Mouse (Mus musculus) forelimb bud, embryonic 11.5 days (tissue): Measurements from ENCODE around the gene Rgl1.

Source experiments
- DNase-seq: peaks from one replicate; pipeline ENCODE4 v3.0.0-alpha.2; 2012; ENCODE audit warnings: low read depth, low spot score

Rgl1 gene

DNA sequence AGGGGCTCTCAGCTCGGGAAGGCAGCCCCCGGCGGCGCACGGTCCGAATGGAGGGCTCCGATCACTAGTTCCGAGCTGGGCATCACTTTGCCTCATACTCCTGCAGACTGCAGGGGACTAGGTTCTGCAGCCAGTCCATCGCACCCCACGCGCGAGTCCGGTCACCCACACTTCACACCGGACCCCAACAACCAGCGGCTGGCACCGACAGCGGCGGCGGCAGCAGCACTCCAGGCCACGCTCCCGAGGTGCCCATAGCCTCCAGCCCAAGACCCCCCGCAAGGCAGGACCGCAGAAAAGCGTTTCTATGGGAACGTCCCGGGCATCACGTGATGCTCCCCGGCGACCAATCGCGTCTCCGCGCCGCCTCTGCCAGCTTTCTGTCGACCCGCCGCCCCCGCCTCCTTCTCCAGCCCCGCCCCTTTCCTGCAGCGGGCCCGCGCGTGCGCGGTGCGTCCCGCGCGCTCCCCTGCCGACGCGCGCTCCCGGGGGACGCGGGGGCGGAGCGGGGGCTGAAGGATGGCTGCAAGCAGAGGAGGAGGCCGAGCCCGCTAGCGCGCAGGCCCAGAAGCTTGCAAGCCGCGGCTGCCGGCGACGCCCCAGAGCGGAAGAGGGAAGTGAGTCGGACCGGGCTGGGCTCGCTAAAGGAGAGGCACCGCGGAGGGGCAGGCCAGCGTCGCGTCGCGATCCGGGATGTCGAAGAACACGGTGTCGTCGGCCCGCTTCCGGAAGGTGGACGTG, at the start of gene Rgl1, which contains the start of gene Arpc5:
Gene Rgl1, minus strand, starts transcription at position 320 of the 741 bp plus-strand sequence.
Gene Arpc5, plus strand, starts transcription at position 511 of the 741 bp plus-strand sequence.
- DNase-seq: peak; percentile 96

DNA sequence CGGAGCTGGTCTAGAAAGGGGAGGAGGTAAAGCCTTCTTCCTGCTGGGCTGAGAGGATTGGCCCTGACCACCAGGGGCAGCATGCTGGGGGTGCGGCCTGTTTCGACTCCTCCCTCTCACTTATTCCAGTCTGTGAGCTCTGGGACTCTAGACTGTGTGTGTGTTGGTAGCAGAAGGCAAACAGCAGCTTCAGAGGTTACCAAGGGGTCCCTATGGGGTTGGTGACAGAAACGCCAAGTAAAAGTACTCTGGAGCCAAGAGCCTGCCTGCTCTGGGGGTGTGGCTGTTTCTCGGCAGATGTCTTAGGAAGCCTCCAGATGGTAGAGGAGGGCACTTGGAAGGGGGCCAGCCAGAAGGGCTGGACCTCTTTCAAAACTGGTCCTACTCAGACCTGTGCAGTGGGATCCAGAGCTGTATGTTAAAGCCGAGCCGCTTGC, 49.1 kb upstream of the Rgl1 start:
- DNase-seq: peak; percentile 53

DNA sequence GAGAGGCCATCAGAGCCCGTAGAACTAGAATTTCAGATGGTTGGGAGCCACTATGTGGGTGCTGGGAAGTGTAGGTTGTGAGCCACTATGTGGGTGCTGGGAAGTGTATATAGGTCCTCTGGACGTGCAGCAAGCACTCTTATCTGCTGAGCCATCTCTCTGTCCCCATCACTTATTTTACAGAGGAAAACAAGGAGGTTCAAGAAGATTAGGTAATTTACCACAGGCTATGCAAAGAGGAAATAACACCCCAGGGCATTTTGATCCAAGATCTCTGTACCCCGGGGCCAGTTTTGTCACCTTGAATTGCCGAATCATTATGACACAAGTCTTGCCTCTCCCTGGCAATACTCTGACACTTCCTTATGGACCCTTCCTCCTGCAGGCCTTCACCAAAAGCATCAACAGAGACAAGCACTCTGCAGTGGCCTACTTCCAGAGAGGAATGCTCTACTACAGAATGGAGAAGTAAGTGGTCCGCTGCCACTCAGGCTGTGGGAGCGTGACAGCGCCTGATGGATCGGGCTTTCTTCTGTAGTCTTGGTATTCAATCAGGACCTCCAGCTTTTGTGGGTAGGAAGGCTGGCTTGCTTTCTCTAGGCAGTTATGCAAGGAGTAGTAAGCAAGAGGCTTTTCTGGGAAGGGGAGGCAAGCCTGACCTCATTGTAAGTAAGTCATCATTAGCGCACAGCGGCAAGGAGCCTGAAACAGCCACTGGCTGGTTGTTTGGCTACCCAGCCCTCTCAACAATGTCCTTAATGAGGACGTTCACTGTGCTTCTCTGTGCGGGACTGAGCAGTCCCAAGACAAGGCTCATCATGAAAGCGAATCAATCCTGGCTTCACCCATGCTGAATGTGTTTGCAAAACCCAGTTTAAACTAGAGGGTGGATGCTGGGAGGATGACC, 44.6 kb upstream of the Rgl1 start:
- DNase-seq: no peak

DNA sequence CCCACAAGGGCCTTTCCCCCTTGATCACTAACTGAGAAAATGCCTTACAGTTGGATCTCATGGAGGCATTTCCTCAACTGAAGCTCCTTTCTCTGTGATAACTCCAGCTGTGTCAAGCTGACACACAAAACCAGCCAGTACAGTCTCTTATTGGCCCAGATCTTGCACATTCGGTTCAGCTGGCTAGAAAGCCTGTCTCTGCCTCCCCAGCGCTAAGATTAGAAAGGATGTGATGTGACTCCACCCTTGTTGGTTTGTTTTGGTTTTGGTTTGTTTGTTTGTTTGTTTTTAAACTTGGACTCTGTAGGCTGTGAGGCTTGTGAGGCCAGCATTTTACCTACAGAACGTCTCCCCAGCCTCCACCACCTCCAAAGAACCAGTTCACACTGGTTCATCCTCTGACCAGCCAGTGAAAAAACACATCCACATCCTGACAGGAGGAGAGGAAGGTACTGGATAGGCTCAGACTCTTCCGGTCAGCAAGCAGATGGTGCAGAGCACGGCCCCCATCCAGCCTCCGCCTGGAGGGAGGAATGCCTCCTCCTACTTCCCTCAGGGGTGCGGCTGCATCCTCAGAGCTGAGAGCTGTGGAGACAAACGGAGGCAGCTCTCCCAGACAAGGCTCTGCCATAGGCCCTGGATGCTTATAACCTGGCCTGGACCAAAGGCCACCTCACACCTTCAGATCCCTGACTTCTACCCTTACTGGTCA, 43.5 kb upstream of the Rgl1 start:
- no peak for DNase-seq

DNA sequence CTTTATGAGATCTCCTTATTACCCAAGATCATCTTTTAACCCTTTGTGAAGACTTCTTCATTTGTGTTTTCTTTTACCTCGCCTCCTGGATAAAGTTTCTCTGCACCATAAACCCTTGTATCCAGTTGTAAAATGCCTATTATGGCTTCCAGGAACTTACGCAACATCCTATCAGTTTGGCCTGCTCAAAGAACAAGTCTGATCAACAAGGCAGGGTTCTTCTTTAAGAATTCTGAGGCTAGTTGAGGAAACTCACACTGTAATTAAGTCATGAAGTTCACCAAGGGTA, 42.2 kb upstream of the Rgl1 start:
- DNase-seq: no peak

DNA sequence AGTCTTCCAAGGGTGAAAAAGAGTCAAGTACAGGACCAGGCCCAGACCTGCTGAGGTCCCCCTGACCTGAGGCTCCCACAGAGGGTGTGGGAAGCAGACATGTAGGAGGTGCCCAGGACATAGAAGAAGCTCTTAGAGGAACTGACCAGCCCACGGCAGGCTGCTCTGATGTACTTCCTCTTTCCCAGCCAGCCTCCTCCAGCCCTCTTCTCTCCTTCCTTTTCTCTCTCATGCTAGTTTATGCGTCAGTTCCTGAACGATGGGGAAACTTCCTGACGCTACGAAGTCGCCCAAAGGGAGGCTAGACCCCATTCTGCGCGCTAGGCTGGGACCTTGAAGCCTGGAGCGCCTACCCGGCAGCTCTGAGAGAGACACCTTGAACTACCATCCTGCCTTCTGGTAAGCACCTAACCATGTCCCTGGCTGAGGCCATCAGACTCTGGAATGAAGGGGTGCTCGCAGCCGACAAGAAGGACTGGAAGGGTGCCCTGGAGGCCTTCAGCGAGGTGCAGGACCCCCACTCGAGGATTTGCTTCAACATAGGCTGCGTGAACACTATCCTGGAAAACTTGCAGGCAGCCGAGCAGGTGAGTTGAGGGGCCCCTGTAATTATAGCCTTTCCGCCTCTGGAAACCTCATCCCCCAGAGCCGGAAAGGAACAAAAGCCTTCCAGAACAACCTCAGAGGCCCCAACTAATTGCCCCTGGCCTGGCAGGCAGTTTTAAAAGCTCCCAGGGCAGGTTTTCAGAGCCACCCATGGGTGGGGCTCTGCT, 41.7 kb upstream of the Rgl1 start:
- no peak for DNase-seq

DNA sequence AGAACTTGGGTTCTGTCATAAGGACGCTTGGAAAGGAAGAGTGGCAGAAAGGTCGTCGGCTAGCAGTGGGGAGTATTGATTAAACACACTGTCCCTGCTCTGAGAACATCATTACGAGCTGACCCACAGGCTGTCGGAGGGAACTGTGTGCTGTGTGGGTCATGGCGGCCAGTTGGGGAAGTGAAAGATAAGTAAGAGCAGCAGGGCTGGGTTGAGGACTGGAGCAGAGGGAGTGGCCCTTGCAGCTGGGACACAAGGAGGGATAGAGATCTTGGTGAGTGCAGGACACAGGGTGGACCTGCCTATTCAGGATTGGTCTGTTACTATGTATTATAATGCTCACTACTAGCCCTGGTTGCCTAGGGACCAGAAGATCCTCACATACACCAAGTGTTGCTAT, 38.8 kb upstream of the Rgl1 start:
- no peak for DNase-seq

DNA sequence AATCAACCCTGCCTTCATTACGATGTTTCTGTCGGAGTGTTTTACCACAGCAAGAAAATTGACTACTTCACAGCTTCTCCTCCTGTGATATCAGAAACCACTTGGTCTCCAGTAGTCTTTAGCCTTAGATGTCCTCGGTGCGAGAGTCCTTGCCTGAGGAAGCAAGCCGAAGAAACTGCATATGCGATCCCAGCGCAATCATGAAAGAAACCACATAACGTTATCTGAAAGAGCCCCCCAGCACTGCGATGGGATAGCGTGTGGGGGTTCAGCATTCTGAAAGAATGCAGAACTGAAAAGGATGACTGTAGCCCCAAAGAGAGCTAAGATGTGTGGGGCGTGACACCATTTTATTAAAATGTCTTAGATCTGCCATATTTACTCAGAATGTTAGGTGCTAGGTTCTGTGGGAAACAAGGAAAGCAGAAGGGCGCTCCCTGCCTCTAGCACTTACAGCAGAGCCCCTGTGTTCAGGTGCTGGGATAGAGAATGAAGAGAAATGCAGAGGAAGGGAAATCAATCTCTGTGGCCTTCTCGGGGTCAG, 34.6 kb upstream of the Rgl1 start:
- DNase-seq: no peak

DNA sequence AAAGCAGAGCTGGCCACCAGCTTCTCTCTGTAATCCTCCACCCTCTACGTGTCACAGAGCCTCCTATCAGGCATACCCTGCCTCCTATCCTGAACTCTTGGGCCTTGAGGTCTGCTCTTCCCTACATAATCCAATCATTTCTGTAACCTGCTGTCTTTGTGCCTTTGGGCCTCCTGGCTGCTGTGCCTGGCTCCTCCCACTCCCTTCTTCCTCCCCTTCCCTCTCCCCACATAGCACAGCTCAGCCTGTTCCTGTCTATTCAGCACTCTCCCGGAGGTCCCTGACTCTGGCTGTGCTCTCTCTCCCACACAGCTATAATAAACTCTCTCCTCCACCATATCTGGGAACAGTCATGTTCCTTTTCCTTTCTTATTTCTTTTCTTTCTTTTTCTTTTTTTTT, 33.7 kb upstream of the Rgl1 start, which contains the start of gene Ncf2:
Gene Ncf2, plus strand, starts transcription at position 298 of the 400 bp plus-strand sequence.
- DNase-seq: no peak

DNA sequence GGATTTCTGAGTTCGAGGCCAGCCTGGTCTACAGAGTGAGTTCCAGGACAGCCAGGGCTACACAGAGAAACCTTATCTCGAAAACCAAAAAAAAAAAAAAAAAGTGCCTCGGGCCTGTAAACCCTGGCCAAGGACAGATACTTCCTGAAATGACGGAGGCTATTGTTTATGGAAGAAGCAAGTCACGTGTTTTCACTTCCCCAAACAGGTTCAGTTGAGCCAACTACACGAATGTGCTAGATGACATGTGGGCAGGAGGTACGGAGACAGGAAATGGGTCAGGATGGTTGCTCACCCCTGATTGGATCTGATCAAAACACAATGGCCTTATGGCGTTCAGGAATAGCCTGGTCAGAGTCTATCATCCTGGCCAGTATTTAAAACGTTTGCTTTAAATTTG, 32.0 kb upstream of the Rgl1 start:
- no peak for DNase-seq

DNA sequence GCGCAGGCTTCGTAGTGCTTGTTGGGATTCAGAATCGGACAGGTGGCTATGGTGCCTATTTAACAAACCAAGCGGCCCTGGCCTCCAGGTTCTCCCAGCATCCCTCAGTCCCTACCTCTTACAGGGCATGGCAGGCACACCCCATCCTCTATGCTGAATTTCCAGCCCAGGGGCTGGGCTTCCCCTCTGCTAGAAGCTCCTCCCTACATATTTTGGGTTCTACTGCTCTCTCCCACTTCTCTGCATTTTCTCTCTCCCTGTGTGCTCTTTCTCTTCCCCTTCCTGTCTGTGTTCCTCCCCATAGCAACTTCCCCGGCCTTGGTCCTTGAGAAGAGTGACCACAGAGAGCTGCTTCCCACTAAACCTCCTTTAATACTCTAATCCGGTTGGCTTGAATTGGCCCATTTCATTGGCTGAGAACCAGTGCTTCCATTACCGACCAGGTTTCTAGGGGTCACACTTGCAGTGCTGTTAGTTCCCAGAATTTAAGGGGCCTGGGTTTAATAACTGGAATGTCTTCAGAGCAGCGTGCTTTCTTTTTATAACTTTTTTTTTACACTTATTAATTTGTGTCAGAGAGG, 30.6 kb upstream of the Rgl1 start:
- no peak for DNase-seq

DNA sequence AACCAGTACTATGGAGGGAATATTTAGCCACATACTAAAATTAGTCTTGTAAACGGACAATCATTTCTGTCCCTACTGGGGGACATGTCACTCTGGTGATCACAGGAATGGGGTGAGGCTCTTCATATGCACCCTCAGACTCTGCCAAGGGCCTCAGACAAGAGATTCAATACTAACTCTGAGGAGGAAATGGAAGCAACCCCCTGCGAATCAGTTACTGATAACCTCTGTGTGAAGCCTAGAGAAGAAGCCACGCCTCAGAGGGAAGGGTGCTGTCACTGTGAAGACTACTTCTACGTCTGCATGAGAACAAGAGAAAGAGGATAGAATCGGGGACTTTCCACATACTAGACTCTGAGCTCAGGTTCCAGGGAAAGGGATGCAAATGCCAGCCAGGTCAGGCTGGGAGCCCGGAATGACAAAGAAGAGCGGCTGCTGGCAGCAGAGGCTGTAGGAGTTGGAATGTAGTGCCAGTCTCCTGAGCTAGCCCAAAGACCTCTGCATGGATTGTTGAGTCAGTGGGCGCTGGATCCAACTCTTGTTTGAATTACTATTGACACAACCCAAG, 29.6 kb upstream of the Rgl1 start:
- DNase-seq: no peak

DNA sequence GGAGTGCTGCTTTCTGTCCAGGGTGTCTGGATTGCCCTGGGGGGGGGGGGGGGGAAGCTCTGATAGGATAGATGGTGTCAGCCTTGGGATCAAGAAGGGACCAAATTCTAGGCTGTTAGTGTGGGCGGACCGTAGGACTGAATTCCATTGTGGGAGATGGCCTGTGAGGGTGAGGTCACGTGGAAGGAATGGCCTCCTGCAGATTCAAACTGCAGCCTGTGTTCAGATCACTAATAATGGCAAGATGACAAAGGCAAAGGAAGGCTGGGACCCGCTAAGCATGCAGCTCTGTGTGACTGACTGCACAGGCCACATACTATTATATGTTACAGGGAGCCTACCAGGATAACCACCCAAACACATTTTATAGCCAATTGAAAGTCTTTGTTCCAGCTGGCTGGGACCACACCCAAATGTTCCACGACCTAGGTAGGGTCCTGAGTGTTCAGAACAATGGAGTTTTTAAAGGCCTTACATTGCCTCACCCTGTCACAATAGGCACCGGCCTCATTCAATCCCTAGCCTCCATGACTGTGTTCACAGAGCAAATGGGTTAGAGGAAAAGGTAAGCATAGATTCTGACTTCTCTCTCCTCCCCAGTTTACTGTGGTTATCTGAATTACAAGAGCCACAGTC, 27.5 kb upstream of the Rgl1 start:
- no peak for DNase-seq

DNA sequence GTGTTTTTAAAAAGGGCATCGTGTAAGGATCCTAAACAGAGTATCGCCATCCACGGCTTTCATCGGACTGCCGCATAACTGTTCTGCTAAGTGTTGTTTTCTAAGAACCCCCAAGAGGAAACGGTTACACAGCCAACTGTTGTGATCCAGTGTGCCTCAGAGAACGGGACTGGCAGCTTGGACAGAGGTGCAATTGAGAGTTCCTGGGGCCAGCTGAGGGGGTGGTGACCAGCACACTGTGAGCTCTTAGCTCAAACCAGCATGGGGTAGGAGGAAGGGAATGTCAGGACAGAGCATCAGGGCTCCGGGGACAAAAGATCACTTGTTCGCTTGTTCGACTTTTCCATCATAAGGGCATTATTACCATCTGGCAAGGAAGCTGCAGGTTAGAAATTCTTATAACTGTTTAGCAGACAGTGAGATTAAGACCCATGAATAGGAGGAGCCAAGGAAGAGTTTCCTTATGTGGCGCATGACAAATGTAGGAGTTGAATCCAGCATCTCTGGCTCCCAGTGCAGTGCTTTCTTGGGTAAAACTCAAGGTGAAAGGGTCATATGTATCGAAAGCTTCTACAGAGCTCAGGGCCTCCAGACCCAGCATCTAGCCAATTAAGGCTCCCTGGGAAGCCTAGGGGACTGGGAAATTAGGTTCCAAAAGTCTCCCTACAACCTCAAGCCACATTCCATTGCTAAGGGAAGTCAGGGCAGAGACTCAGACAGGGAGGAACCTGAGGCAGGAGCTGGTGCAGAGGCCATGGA, 26.8 kb upstream of the Rgl1 start:
- peak; percentile 41 for DNase-seq

DNA sequence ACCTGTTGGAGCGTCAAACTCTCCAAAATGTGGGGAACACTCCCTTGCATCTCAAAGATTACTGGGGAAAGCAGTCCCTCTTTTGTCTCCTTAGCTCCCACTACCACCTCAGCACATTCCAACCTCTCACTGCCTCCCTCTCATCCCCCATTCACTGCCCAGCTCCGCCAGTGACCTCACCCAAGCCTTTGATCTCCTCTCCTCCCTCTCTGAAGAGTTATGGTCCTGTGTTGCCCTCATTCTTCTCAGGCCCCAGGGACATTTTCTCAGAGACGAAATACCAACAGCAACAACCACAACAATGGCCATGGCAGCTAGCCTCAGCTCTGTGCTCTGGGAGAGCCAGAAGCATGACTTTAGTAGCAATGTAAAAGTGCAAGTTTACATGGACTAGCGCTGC, 25.1 kb upstream of the Rgl1 start:
- no peak for DNase-seq

DNA sequence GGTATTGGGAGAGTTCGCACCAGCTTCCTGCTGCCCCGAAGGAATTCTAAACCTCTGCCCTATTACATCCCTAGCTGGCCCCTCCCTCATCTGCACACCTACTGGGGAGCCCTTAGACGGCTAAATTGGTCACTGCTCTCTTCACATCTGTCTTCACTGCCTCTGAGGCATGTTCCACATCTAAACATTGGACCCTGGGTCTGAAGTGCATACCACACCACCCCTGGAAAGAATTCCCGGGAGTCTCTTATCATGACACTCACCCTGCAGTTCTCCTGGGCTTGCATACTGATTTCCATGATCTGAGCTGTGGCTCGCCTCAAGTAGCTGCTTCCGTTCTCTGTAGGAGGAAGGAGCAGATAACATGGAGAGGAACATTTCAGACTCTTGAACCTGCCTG, 24.7 kb upstream of the Rgl1 start:
- no peak for DNase-seq

DNA sequence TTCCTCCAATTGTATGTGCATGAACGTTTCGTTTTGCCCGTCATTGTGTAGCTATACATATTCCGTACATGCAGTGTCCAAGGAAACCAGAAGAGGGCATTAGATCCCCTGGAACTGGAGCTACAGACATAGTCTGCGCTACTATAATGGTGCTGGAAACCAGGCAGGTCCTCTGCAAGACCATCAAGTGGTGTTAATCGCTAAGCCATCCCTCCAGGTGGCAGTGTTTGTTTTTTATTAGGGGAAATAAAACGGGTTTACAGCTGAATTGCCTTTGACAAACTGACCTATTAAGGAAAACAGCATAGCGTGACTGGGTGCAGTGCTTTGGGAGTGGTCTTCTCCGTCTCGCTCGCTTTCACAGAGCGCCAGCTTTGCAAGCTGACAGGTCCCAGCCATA, 24.1 kb upstream of the Rgl1 start:
- peak; percentile 79 for DNase-seq

DNA sequence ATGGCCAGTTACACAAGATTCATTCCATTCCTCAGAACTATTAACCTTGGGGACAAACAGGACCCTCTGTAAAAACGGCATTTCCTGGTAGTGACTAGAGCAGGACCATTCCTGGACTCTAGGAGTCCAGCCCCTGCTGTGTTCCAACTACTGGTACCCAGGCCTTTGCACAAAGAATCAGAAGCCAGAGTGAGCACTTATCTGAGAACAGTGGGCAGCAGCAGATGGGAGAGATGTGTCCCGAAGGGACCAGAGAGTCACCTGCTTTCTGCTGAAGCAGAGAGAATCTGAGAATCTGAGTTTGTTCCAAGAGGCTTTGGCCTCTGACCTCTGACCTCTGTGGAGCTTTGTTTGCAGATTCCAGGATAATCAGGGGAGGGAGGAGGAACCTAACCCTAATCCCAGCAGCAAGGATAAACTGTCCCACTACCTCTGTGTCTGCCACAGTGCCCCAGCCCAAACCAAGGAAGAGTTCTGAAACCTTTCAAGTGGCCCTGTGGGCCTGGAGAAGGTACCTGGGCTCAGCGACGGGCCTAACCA, 22.0 kb upstream of the Rgl1 start:
- DNase-seq: no peak

DNA sequence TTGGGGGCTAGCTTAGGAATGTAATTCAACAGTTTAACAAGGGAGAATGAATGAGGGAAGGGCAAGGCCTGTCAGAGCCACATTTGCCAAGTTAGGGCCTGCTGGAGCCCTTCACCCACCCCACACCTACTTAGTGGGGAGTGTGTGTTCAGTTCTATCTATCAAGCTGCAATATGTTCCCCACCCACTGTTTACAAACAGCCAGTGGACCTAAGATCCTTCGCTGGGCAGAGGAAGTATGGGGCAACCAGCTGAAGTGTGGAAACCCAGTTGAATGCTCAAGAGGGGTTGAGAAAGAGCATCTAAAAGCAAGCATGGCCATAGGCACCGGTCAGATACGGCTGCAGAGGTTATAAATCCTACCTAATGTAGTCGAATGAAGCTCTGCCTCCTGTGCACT, 20.8 kb upstream of the Rgl1 start:
- DNase-seq: no peak
